Mouse (Mus musculus) bone marrow, adult 2 months (tissue): ENCODE measurements around the gene Tmem198.

Experiments
- CTCF ChIP-seq: fragments of 200-500 bp; IDR thresholded peaks from 2 replicates; pipeline ENCODE4 v1.5.1; 2011; ENCODE audit warnings: low read length, control low read depth; ENCODE audit not compliant: control insufficient read depth, insufficient read depth
- POLR2A ChIP-seq: fragments of 200-500 bp; IDR thresholded peaks from 2 replicates; pipeline ENCODE4 v1.6.1; 2011; ENCODE audit warnings: low read depth, mild to moderate bottlenecking, control low read depth, low read length, borderline replicate concordance; ENCODE audit not compliant: control insufficient read depth

GRCm38 (mm10) chr1:75478497-75478896 lies 835 bp upstream of the Tmem198 start:
- no peak for TF ChIP-seq CTCF
- TF ChIP-seq POLR2A, result no peak
